Mouse (Mus musculus) mesoderm, embryonic 11.5 days (tissue): ENCODE measurements around the gene Stip1.

Source experiments
- DNase-seq: peaks from one replicate; pipeline ENCODE4 v3.0.0-alpha.2; 2012; ENCODE audit warnings: low read depth, low spot score

The Stip1 gene

DNA sequence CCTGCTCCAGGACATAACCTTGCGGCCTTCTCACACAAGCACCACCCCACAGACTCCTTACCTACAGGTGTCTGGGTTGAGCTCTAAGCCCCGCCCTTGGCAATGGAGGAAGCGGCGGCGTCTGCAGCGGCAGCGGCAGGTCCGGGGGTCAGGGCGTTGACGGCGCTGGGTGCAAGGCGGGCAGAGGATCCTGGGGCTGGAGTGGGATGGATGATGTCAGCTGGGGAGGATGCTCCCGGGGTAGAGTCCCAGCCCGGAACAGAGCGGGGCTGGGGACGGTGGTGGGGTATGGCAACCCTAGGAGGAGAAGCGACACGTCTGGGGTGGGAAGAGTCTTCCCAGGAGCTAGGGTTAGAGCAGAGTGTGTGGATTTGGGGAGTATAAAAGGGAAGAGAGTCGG, 54.5 kb downstream of the Stip1 start:
- no peak for DNase-seq

DNA sequence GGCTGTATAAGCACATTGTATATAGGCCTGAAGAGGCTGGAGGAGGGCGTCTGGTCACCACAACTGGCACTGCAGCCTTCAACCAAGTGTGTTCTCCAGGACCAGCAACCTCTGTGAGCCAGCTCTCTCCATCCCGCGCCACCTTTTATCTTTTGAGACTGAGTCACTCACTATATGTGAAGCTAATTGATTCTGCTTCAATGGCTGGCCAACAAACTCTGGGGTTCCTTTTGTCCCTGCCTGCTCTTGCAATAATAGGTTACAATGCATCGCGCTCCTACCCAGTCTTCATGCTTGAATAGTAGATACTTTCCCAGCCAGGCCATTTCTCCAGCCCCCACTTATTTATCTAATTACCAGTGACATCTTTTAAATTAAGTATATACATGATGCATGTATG, 56.1 kb downstream of the Stip1 start:
- DNase-seq, result no peak

DNA sequence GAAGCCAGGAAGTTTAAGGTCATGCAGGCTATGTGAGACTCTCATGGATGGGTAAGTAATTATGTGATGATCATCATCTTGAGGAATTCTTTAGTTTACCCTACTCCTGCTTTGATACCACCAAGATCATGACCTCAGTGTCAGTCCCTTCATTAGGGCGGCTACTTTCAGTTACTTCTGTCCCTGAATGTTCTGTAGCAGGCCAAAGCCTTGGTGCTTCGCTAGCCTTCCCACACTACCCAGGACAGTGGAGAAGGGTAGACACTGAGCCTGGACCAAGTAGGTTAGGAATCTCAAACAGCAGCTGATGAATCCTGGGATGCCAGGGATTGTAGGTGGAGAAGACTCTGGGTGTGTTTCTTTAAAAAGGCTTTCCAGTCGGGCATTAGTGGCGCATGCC, 58.3 kb downstream of the Stip1 start:
- no peak for DNase-seq

- peak; percentile 99 for DNase-seq
Observed at GRCm38 (mm10) chr19:6980381-6981093, 59.2 kb downstream of the Stip1 start, which contains the start of gene Fkbp2. Fkbp2 (minus strand) TSS chr19:6980501.

DNA sequence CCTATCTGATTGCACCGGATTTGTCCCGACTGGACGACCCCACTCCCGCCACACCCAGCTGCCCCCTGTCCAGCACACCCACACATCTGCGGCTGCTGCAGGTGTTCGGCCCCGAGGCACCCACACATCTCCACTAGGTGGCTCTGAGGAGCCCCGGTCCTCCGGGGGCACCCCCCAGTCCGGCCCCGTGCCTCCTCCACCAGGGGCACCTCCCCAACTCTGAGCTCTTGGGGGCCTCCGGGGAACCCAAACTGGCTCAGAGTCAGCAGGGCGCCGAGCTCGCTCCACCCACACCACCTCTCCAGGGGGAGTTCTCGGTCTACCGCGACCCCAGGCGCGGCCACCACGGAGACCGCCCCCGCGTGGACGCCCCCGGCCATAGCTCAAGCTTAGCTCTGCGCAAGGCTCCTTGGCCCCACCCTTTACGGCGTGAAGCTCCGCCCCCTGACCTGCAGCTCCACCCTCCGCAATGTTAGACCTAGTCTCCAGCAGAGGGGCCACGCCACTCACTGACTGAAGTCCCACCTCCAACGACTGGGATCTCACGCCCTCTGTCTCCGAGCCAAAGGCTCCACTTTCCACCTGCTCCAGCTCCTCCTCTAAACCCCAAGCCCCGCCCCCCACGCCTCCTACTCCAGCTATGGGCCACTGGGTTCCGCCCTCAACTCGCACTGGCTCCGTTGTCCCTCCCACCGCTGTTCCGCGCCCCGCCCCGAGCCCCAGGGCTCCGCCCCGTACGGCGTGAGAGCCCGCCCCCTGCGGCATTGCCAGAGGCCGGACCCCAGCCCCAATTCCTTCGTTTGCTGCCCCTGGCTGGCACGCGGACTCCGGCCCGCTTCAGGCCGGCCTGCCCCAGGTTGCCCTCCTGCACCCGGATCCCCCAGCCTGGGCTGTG, 60.0 kb downstream of the Stip1 start:
- peak; percentile 99 for DNase-seq

- DNase-seq, result peak; percentile 43
Observed at GRCm38 (mm10) chr19:6979001-6979479, 60.7 kb downstream of the Stip1 start.

DNA sequence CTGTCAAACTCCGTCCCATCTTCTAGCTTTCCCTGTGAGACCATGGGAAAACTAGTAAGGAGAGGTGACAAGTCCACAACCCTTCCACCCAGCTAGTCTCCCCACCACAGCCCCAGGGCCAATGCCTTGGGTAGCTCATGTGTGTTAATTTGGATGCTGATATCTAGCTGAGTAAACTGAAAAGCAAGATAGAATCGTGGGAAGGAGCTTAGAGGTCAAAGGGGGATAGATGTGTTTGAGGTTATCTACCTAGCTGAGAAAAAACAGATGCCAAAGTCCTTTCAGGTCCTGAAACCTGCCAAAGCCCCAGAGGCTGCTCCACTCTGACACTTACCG, 61.2 kb downstream of the Stip1 start:
- no peak for DNase-seq

DNA sequence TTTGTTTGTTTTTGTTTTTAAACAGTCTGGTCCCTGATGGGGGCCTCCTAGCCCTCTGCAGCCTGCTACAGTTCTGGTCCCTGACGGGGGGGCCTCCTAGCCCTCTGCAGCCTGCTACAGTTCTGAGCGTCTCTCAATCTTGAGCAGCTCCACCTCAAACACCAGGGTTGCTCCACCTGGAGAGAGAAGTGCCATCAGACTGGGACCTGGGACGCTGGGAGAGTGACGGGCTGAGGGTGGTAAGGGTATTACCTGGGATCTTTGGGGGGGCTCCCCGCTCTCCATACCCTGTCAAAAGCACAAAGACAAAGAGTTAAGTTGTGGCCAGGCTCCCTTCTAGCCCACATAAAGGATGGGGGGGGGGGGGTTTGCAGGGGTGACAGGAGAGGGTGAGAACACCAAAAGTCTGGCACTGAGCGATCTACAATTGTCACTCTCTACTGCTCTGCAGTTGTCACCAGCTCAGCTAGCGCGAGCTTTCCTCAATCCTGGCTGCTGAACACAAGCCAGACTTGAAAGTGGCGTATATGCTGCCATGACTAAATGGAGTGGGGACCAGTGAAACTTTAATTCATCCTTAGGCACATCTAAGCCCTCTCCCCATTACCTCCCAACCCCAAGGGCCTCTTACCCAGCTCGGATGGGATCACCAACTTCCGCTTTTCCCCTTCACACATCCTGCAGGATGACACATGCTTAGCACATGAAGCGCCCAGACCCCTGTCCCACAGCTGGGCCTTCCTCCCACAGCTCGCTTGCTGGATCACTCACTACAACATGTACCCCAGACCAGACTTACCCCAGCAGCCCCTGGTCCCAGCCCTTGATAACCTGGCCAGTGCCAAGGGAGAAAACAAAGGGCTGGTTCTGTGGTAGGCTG, 61.8 kb downstream of the Stip1 start:
- no peak for DNase-seq

GRCm38 (mm10) chr19:6975537-6976521, 63.9 kb downstream of the Stip1 start, which contains the start of gene Plcb3:
Plcb3 (minus strand) TSS chr19:6976470.
- peak; percentile 83 for DNase-seq

DNA sequence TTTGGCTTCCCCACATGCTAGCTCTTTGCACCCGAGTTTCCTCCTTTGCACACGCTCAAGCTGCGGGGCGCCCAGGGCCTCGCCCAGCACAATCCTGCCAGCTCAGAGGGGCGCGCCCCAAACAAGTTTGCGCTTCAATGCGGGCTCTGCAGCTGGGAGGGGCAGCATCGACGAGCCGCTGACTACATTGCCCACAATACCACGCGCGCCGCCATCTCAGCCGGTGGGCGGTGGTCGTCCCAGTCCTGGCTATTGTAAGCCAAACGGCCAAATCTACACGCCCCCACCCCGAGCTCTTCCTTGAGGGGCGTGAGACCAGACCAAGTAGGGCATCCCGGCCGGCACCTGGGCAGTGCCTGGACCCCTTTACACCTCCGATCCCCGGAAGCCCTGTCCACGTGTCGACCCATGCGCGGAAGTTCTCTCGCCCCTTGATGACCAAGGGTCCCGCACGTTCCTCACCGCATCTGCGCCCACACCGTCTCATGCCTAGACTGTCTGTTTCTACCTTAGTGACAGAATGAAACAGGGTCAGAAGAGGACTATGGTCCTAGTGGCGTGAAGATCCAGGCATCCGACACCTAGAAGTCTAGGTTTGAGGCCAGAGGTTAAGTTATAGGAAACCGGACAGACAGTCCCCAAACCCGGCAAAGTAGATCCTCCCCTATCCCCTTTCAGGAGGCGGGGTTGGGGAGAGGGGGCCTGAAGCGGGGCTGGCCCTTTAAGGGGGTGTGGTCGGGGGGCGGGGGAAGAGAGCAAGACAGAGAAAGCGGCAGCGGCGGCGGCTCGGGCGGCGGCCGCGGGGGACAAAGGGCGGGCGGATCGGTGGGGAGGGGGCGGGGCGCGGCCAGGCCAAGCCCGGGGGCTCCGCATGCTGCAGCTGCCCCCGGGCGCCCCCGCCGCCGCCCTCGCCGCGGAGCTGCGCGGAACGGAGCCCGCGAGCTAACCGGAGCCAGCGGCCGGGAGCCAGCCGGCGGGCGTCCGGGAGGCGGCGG, 65.3 kb downstream of the Stip1 start, which contains the start of gene Ppp1r14b:
Ppp1r14b (plus strand) TSS at position 758 of the 995 bp plus-strand sequence.
- DNase-seq, result peak; percentile 89

- DNase-seq, result no peak
Observed at GRCm38 (mm10) chr19:6973581-6974190, 66.1 kb downstream of the Stip1 start.

DNA sequence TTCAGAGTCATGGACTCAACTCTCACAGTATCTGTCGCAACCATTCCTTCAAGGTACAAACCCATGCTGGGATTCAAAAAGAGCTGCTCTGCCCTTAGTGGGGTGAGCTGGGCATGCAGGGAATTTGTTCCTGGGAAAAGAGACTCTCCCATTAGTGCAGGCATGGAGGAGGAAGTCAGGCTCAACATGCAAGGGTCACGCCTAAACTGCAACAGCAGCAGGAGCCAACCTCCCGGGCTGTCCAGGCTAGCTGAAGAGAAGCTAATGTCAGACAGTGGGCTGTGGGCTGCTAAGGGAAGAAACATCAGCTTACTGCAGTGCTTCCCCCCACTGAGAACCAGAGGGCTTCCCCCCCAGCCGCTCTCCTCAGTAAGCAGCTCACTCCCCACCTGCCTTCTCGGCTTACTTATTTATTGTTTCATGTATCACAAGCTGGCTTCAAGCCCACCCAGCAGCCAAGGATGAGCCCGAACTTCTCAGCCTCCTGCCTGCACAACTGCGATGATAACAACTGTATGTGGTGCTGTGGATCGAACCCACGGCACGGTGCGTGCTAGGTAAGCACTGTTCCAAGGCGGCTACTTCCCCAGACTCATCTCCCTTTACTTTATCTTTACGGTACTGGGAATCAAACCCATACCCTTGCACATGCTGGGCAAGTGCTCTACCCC, 67.4 kb downstream of the Stip1 start:
- no peak for DNase-seq

GRCm38 (mm10) chr19:6971644-6972043, 68.1 kb downstream of the Stip1 start:
- no peak for DNase-seq
